Mouse (Mus musculus) limb, embryonic 13.5 days (tissue): Measurements from ENCODE around the gene Elp6. TPM values are rescaled to one million over a fixed set of nuclear protein-coding genes. Genes with fewer than 3 reads are reported as not detected.

Experiments
- ATAC-seq: fragments of 200-750 bp; cut with Nextera tagmentation; 2 replicates; pipeline ENCODE4 v1.8.0; 2017; ENCODE audit warnings: low read depth, moderate number of reproducible peaks, moderate TSS enrichment; ENCODE audit not compliant: low FRiP score
- H3K27ac ChIP-seq: fragments of 300-500 bp; sonication (generic); 2 replicates; pipeline ENCODE4 v1.5.1; 2015; ENCODE audit warnings: inconsistent platforms, mild to moderate bottlenecking, moderate library complexity
- H3K27me3 ChIP-seq: fragments of 300-500 bp; sonication (generic); 2 replicates; pipeline ENCODE4 v1.6.1; 2015; ENCODE audit warnings: mild to moderate bottlenecking, inconsistent platforms
- H3K36me3 ChIP-seq: fragments of 300-500 bp; sonication (generic); 2 replicates; pipeline ENCODE4 v1.6.1; 2015; ENCODE audit warnings: inconsistent platforms, mild to moderate bottlenecking, moderate library complexity
- H3K4me1 ChIP-seq: fragments of 300-500 bp; sonication (generic); 2 replicates; pipeline ENCODE4 v1.6.1; 2015; ENCODE audit warnings: inconsistent platforms
- H3K4me2 ChIP-seq: fragments of 300-500 bp; sonication (generic); replicated peaks from 2 replicates; pipeline ENCODE4 v1.6.1; 2015; ENCODE audit warnings: inconsistent platforms, mild to moderate bottlenecking, moderate library complexity
- H3K4me3 ChIP-seq: fragments of 300-500 bp; sonication (generic); 2 replicates; pipeline ENCODE4 v1.5.1; 2015; ENCODE audit warnings: moderate library complexity, mild to moderate bottlenecking, inconsistent platforms
- H3K9ac ChIP-seq: fragments of 300-500 bp; sonication (generic); 2 replicates; pipeline ENCODE4 v1.6.1; 2015; ENCODE audit warnings: mild to moderate bottlenecking, inconsistent platforms
- H3K9me3 ChIP-seq: fragments of 300-500 bp; sonication (generic); 2 replicates; pipeline ENCODE4 v1.6.1; 2016; ENCODE audit warnings: inconsistent platforms
- WGBS: fragments of 180-500 bp; shearing (Covaris S2); methylation state at CpG from one replicate; pipeline ENCODE4 v1.1.7; 2015; 5-methylcytosine and 5-hydroxymethylcytosine counted together
- polyA plus RNA-seq: library from polyadenylated mRNA; unstranded; fragments of >200 nt; fragmentation: Nextera tagmentation; extraction: Ambion mirVana; gene quantifications from 2 replicates; pipeline ENCODE4 v1.2.1, GENCODE M21; 2015

Gene Elp6
- polyA plus RNA-seq, result 34.4 and 35.8 TPM in 2 replicates

GRCm38 (mm10) chr9:110304969-110305651 is at the start of gene Elp6:
Elp6 (plus strand) TSS chr9:110305173.
- peak within 1 kb of the TSS; percentile 71 for H3K4me2 ChIP-seq
- H3K27me3 ChIP-seq, result no peaks in the 10 kb centered on the region
- peak within 1 kb of the TSS; percentile 62 for H3K4me3 ChIP-seq
- peak within 1 kb of the TSS; percentile 83 for H3K9ac ChIP-seq
- peaks cover 5% of the 10 kb centered on the region for H3K36me3 ChIP-seq
- peak; percentile 99 for ATAC-seq
- H3K4me1 ChIP-seq, result peaks cover 7% of the 10 kb centered on the region
- H3K9me3 ChIP-seq, result peaks cover 2% of the 10 kb centered on the region; the same call in 1 of the 2 replicates
- WGBS, result under 1% methylated on average over 46 of the region's 46 CpGs
- H3K27ac ChIP-seq, result peak within 1 kb of the TSS; percentile 94

DNA sequence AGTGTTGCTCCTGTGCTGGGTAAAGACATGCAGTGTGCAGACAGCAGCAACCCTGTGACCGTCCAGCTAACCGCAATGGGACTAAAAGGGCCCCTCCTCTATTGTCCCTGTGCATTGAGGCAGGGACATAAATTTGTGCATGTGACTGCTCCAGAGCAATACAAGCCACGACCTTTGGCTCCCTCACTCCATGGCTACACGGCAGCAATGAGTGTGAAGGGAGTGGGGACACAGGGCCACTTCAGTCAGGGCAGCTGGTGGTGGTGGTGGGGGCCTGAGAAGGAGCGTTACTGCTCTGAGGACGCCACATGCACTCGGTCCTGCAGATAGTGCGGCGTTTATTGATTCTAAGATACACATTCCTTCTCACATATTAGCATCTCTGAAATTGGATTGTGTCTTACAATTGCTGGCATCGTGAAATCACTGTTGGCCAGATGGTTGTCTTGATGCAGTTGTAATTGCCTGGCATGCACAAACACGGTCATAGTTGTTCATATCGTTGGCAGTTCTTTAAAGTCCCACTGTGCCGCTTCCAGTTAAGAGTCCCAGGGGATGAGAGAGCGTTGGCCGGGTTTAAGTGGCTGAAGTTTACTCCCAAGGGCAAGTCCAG is 49.5 kb upstream of the Elp6 start:
- H3K36me3 ChIP-seq, result no peaks in the 10 kb centered on the region
- no peak overlapping the region for H3K9ac ChIP-seq
- no peak for ATAC-seq
- 68% methylated on average over 15 of the region's 15 CpGs for WGBS
- H3K4me3 ChIP-seq, result no peak overlapping the region
- no peaks in the 10 kb centered on the region for H3K4me1 ChIP-seq
- H3K9me3 ChIP-seq, result no peaks in the 10 kb centered on the region
- H3K27ac ChIP-seq, result no peak overlapping the region
- 0 out of 2 replicates have a peak, but pooled peaks cover under 1% of the 10 kb centered on the region for H3K27me3 ChIP-seq
- H3K4me2 ChIP-seq, result no peak overlapping the region

GRCm38 (mm10) chr9:110258646-110259045 is 46.3 kb upstream of the Elp6 start:
- no peaks in the 10 kb centered on the region for H3K27me3 ChIP-seq
- no peak overlapping the region for H3K4me2 ChIP-seq
- no peaks in the 10 kb centered on the region for H3K4me1 ChIP-seq
- 82% methylated on average over 6 of the region's 6 CpGs for WGBS
- ATAC-seq, result no peak
- no peaks in the 10 kb centered on the region for H3K9me3 ChIP-seq
- no peak overlapping the region for H3K27ac ChIP-seq
- no peak overlapping the region for H3K4me3 ChIP-seq
- no peak overlapping the region for H3K9ac ChIP-seq
- no peaks in the 10 kb centered on the region for H3K36me3 ChIP-seq

- Histone ChIP-seq H3K9ac (no peak overlapping the region), H3K27me3 (no peaks in the 10 kb centered on the region), H3K36me3 (no peaks in the 10 kb centered on the region), H3K4me1 (no peaks in the 10 kb centered on the region), H3K4me2 (no peak overlapping the region), H3K27ac (no peak overlapping the region), H3K9me3 (no peaks in the 10 kb centered on the region), H3K4me3 (no peak overlapping the region)
- no peak for ATAC-seq
- 75% methylated on average over 3 of the region's 3 CpGs for WGBS
Observed at GRCm38 (mm10) chr9:110259118-110259517, 45.9 kb upstream of the Elp6 start.

- Histone ChIP-seq H3K9ac (no peak overlapping the region), H3K27me3 (no peaks in the 10 kb centered on the region), H3K4me3 (no peak overlapping the region), H3K4me1 (no peaks in the 10 kb centered on the region), H3K9me3 (no peaks in the 10 kb centered on the region), H3K27ac (no peak overlapping the region), H3K4me2 (no peak overlapping the region), H3K36me3 (no peaks in the 10 kb centered on the region)
- 81% methylated on average over 8 of the region's 8 CpGs for WGBS
- ATAC-seq, result no peak; the same call in 1 of the 2 replicates
Observed at GRCm38 (mm10) chr9:110263181-110263580, 41.8 kb upstream of the Elp6 start.

- no peaks in the 10 kb centered on the region for H3K27me3 ChIP-seq
- no peak overlapping the region for H3K9ac ChIP-seq
- no peak overlapping the region for H3K4me2 ChIP-seq
- ATAC-seq, result no peak
- H3K9me3 ChIP-seq, result no peaks in the 10 kb centered on the region
- H3K4me3 ChIP-seq, result no peak overlapping the region
- 74% methylated on average over 9 of the region's 9 CpGs for WGBS
- H3K36me3 ChIP-seq, result no peaks in the 10 kb centered on the region
- no peaks in the 10 kb centered on the region for H3K4me1 ChIP-seq
- H3K27ac ChIP-seq, result no peak overlapping the region
Observed at GRCm38 (mm10) chr9:110264991-110265390, 40.0 kb upstream of the Elp6 start.

- Histone ChIP-seq H3K27ac (no peak overlapping the region), H3K36me3 (no peaks in the 10 kb centered on the region), H3K4me3 (no peak overlapping the region), H3K9me3 (no peaks in the 10 kb centered on the region), H3K27me3 (no peaks in the 10 kb centered on the region), H3K4me2 (no peak overlapping the region), H3K4me1 (no peaks in the 10 kb centered on the region), H3K9ac (no peak overlapping the region)
- WGBS, result 92% methylated on average over 10 of the region's 10 CpGs
- ATAC-seq, result no peak
Observed at GRCm38 (mm10) chr9:110268416-110268815, 36.6 kb upstream of the Elp6 start.

- Histone ChIP-seq H3K27me3 (no peaks in the 10 kb centered on the region), H3K27ac (no peak overlapping the region)
- WGBS, result 87% methylated on average over 3 of the region's 3 CpGs
Observed at GRCm38 (mm10) chr9:110272330-110272729, 32.6 kb upstream of the Elp6 start.

GRCm38 (mm10) chr9:110273507-110273906 is 31.5 kb upstream of the Elp6 start:
- H3K36me3 ChIP-seq, result no peaks in the 10 kb centered on the region
- ATAC-seq, result no peak
- WGBS, result 70% methylated on average over 4 of the region's 4 CpGs
- H3K4me3 ChIP-seq, result no peak overlapping the region
- H3K9ac ChIP-seq, result no peak overlapping the region
- no peak overlapping the region for H3K4me2 ChIP-seq
- no peaks in the 10 kb centered on the region for H3K27me3 ChIP-seq
- H3K9me3 ChIP-seq, result no peaks in the 10 kb centered on the region
- H3K4me1 ChIP-seq, result no peaks in the 10 kb centered on the region
- no peak overlapping the region for H3K27ac ChIP-seq

More at GRCm38 (mm10) chr9:110272330-110272729, 32.6 kb upstream of the Elp6 start:
- no peaks in the 10 kb centered on the region for H3K36me3 ChIP-seq
- H3K9me3 ChIP-seq, result no peaks in the 10 kb centered on the region
- no peak overlapping the region for H3K4me3 ChIP-seq
- no peak overlapping the region for H3K4me2 ChIP-seq
- ATAC-seq, result no peak
- no peaks in the 10 kb centered on the region for H3K4me1 ChIP-seq
- no peak overlapping the region for H3K9ac ChIP-seq

- Histone ChIP-seq H3K4me3 (no peak overlapping the region), H3K27me3 (no peaks in the 10 kb centered on the region), H3K9ac (no peak overlapping the region), H3K27ac (no peak overlapping the region), H3K4me2 (no peak overlapping the region), H3K36me3 (no peaks in the 10 kb centered on the region), H3K9me3 (no peaks in the 10 kb centered on the region), H3K4me1 (no peaks in the 10 kb centered on the region)
- ATAC-seq, result no peak
- WGBS, result 32% methylated on average over 5 of the region's 5 CpGs
Observed at GRCm38 (mm10) chr9:110275882-110276281, 29.1 kb upstream of the Elp6 start.

DNA sequence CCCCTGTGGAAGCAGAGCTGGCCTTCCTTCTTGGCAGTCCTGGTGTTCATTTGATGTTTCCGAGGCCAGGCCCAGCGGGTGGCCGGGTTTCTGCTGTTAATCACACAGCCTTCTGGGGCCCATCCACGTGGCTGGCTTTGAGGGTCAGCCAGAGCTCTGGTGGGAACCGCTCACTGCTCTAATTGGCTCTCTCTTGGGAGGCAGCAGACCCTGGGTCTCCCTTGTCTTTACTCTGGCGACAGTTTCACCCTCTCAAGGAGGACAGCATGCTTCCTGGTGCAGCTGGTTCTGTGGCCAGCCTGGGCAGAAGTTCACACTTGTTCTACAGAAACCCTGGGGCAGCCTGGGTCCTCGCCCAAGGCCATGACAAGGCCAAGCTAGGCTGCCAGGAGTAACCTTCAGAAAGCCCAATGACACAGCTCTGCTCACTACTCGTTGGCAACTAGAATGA is 27.5 kb upstream of the Elp6 start:
- WGBS, result 54% methylated on average over 8 of the region's 8 CpGs

DNA sequence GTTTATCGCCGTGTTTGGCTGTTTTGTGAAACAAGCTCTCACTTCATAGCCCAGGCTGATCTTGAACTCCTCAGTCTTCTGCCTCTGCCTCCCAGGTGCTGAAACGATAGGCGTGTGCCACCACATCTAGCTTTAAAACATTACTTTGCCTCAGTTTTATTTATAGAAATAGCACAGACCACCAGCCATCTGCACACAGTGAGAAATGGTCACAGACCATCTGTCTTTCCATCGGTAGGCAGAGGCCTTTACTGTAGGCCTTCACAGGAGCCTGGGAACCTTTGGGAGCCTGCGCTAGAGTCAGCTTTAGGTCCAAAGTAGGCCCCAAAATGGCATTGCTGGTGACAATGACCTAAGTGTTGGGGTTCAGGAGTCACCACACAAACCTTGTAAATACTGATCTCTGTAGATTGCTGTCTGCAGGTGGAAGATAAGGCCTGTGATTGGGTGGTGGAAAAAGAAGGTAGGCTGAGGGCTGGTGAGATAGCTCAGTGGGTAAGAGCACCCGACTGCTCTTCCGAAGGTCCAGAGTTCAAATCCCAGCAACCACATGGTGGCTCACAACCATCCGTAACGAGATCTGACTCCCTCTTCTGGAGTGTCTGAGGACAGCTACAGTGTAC is 20.8 kb upstream of the Elp6 start:
- Histone ChIP-seq H3K9ac (no peak overlapping the region), H3K9me3 (no peaks in the 10 kb centered on the region), H3K4me3 (no peak overlapping the region), H3K36me3 (no peaks in the 10 kb centered on the region), H3K27me3 (no peaks in the 10 kb centered on the region), H3K4me2 (no peak overlapping the region), H3K27ac (no peak overlapping the region), H3K4me1 (no peaks in the 10 kb centered on the region)
- 88% methylated on average over 10 of the region's 10 CpGs for WGBS
- ATAC-seq, result no peak

More for the DNA sequence above, 27.5 kb upstream of the Elp6 start:
- no peak overlapping the region for H3K4me3 ChIP-seq
- H3K27me3 ChIP-seq, result no peaks in the 10 kb centered on the region
- H3K9me3 ChIP-seq, result no peaks in the 10 kb centered on the region
- H3K4me2 ChIP-seq, result no peak overlapping the region
- H3K9ac ChIP-seq, result no peak overlapping the region
- no peak for ATAC-seq
- no peaks in the 10 kb centered on the region for H3K4me1 ChIP-seq
- no peaks in the 10 kb centered on the region for H3K36me3 ChIP-seq
- H3K27ac ChIP-seq, result no peak overlapping the region
